Mouse (Mus musculus): ENCODE data around the gene Dgcr2. TPM values are rescaled to one million over a fixed set of nuclear protein-coding genes. Genes with fewer than 3 reads are reported as not detected.

The Dgcr2 gene
- total and polyA plus RNA-seq, 2 experiments from 2014 or later, result 94.0 to 178 TPM

- H3K27ac ChIP-seq (ENCODE audit: low read depth, low read length), result 0 out of 2 replicates have a peak overlapping the region, but pooled peaks have one; percentile 77
- no peaks in the 10 kb centered on the region for H3K9me3 ChIP-seq (ENCODE audit: low read length)
- H3K27me3 ChIP-seq (ENCODE audit: insufficient read depth, low read length), result peaks cover 19% of the 10 kb centered on the region
- 5% methylated on average over 20 of the region's 20 CpGs for WGBS
- DNase-seq (ENCODE audit: low spot score) (no peak), ATAC-seq (ENCODE audit: low FRiP score) (no peak)
- no peak overlapping the region; the same call in 1 of the 2 replicates for H3K9ac ChIP-seq (replicated peaks; ENCODE audit: low read length, poor library complexity, severe bottlenecking)
- peak overlapping the region; percentile 98; the same call in 1 of the 2 replicates for H3K4me2 ChIP-seq (ENCODE audit: low read depth, low read length, poor library complexity, severe bottlenecking)
- peaks cover 10% of the 10 kb centered on the region for H3K36me3 ChIP-seq (ENCODE audit: insufficient read depth, low read length)
- no peak for TF ChIP-seq CTCF (IDR thresholded peaks at IDR 0.05)
- H3K4me1 ChIP-seq (ENCODE audit: insufficient read depth, low read length), result peaks cover 8% of the 10 kb centered on the region; the same call in 1 of the 2 replicates
- H3K4me3 ChIP-seq (ENCODE audit: low read depth, low read length), result no peak overlapping the region
These were observed 22.2 kb upstream of the Dgcr2 start for GRCm38 (mm10) chr16:17920586-17920985.

- Histone ChIP-seq H3K27ac (ENCODE audit: low read depth, low read length) (no peak within 1 kb of the TSS), H3K4me3 (ENCODE audit: low read depth, low read length) (peak within 1 kb of the TSS; percentile 34), H3K9me3 (ENCODE audit: low read length) (no peaks in the 10 kb centered on the region), H3K4me2 (ENCODE audit: low read depth, low read length, poor library complexity, severe bottlenecking) (peak within 1 kb of the TSS; percentile 43), H3K9ac (replicated peaks; ENCODE audit: low read length, poor library complexity, severe bottlenecking) (no peak within 1 kb of the TSS), H3K36me3 (ENCODE audit: insufficient read depth, low read length) (no peaks in the 10 kb centered on the region), H3K27me3 (ENCODE audit: insufficient read depth, low read length) (peaks cover 52% of the 10 kb centered on the region), H3K4me1 (ENCODE audit: insufficient read depth, low read length) (peaks cover 3% of the 10 kb centered on the region; the same call in 1 of the 2 replicates)
- ATAC-seq (ENCODE audit: low FRiP score) (no peak), DNase-seq (ENCODE audit: low spot score) (no peak)
- TF ChIP-seq CTCF (IDR thresholded peaks at IDR 0.05), result no peak
- under 1% methylated on average over 93 of the region's 106 CpGs for WGBS
These were observed 16.2 kb upstream of the Dgcr2 start, which contains the start of gene Gsc2 for GRCm38 (mm10) chr16:17914307-17915249. Gene Gsc2 (minus strand): TSS chr16:17915059.

GRCm38 (mm10) chr16:17911052-17911595 lies 12.8 kb upstream of the Dgcr2 start, which contains the start of gene Ess2:
Gene Ess2 (minus strand): TSS chr16:17911348.
- Histone ChIP-seq H3K9me3 (ENCODE audit: low read length) (no peaks in the 10 kb centered on the region), H3K4me1 (ENCODE audit: insufficient read depth, low read length) (peaks cover 3% of the 10 kb centered on the region; the same call in 1 of the 2 replicates), H3K9ac (replicated peaks; ENCODE audit: low read length, poor library complexity, severe bottlenecking) (peak within 1 kb of the TSS; percentile 74), H3K4me3 (ENCODE audit: low read depth, low read length) (peak within 1 kb of the TSS; percentile 79), H3K4me2 (ENCODE audit: low read depth, low read length, poor library complexity, severe bottlenecking) (peak within 1 kb of the TSS; percentile 81), H3K27me3 (ENCODE audit: insufficient read depth, low read length) (peaks cover 39% of the 10 kb centered on the region), H3K36me3 (ENCODE audit: insufficient read depth, low read length) (peaks cover 24% of the 10 kb centered on the region), H3K27ac (ENCODE audit: low read depth, low read length) (peak within 1 kb of the TSS; percentile 55; the same call in 1 of the 2 replicates)
- peak; percentile 99 for DNase-seq (ENCODE audit: low spot score)
- ATAC-seq (ENCODE audit: low FRiP score), result peak; percentile 91
- WGBS, result 0% methylated on average over 35 of the region's 35 CpGs
- TF ChIP-seq CTCF (IDR thresholded peaks at IDR 0.05), result peak; percentile 87

GRCm38 (mm10) chr16:17896091-17896490 lies 2.3 kb downstream of the Dgcr2 start:
- no peak overlapping the region for H3K4me2 ChIP-seq (ENCODE audit: low read depth, low read length, poor library complexity, severe bottlenecking)
- no peak overlapping the region for H3K4me3 ChIP-seq (ENCODE audit: low read depth, low read length)
- no peak overlapping the region for H3K9ac ChIP-seq (replicated peaks; ENCODE audit: low read length, poor library complexity, severe bottlenecking)
- H3K27me3 ChIP-seq (ENCODE audit: insufficient read depth, low read length), result no peaks in the 10 kb centered on the region
- H3K9me3 ChIP-seq (ENCODE audit: low read length), result no peaks in the 10 kb centered on the region
- H3K36me3 ChIP-seq (ENCODE audit: insufficient read depth, low read length), result peaks cover 22% of the 10 kb centered on the region
- H3K27ac ChIP-seq (ENCODE audit: low read depth, low read length), result no peak overlapping the region
- ATAC-seq (ENCODE audit: low FRiP score) (no peak), DNase-seq (ENCODE audit: low spot score) (no peak)
- no peaks in the 10 kb centered on the region for H3K4me1 ChIP-seq (ENCODE audit: insufficient read depth, low read length)
- TF ChIP-seq CTCF (IDR thresholded peaks at IDR 0.05), result no peak

DNA sequence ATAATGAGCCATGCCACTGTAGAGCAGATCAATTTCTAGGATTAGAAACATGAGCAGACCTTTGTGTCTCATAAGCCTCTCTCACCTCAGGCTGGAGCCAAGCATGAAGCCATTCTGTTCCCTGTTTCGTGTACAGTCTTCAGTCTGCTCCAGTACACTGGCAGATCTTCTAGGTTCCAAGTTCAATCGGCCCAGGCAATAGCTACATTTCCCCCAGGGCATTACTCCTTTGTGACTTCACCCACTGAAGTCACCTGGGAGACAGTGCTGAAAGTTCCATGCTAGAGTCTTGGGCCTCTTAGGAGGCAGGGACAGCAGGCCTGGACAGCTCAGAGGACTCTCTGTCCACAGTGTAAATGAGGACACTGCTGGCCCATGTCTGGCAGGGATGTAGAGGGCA lies 4.4 kb downstream of the Dgcr2 start, which contains the start of gene Tssk1:
TSS of gene Tssk1 (plus strand) at position 301 of the 400 bp plus-strand sequence.
- H3K4me1 ChIP-seq (ENCODE audit: insufficient read depth, low read length), result peaks cover 10% of the 10 kb centered on the region; the same call in 1 of the 2 replicates
- no peak for TF ChIP-seq CTCF (IDR thresholded peaks at IDR 0.05)
- ATAC-seq (ENCODE audit: low FRiP score) (no peak), DNase-seq (ENCODE audit: low spot score) (no peak)
- no peak within 1 kb of the TSS for H3K4me3 ChIP-seq (ENCODE audit: low read depth, low read length)
- H3K4me2 ChIP-seq (ENCODE audit: low read depth, low read length, poor library complexity, severe bottlenecking), result no peak within 1 kb of the TSS
- no peaks in the 10 kb centered on the region for H3K9me3 ChIP-seq (ENCODE audit: low read length)
- peaks cover 6% of the 10 kb centered on the region; the same call in 1 of the 2 replicates for H3K36me3 ChIP-seq (ENCODE audit: insufficient read depth, low read length)
- H3K27me3 ChIP-seq (ENCODE audit: insufficient read depth, low read length), result no peaks in the 10 kb centered on the region
- 80% methylated on average over 2 of the region's 2 CpGs for WGBS
- no peak within 1 kb of the TSS for H3K9ac ChIP-seq (replicated peaks; ENCODE audit: low read length, poor library complexity, severe bottlenecking)
- H3K27ac ChIP-seq (ENCODE audit: low read depth, low read length), result no peak within 1 kb of the TSS

Measured in midbrain, postnatal 0 days (tissue).